Mouse (Mus musculus) Patski (cell line): ENCODE data around the gene Tstd1. TPM values are rescaled to one million over a fixed set of nuclear protein-coding genes. Genes with fewer than 3 reads are reported as not detected.

ENCODE experiments used
- ATAC-seq: fragments of 100-300 bp; one replicate; pipeline ENCODE4 v1.8.0; 2021
- CTCF ChIA-PET: fragments of 350-600 bp; sonication (Branson Sonifier 250); formaldehyde crosslinking; loops from one replicate; lab custom pipeline; 2022; ENCODE audit warnings: inconsistent platforms; lab: Charles Lee
- POLR2A ChIA-PET: fragments of 350-600 bp; sonication (Branson Sonifier 250); formaldehyde crosslinking; loops from one replicate; lab custom pipeline; 2022; ENCODE audit warnings: antibody characterized with exemption, inconsistent platforms; lab: Charles Lee
- DNase-seq: peaks from one replicate; pipeline ENCODE4 v3.0.0-alpha.2; 2011; ENCODE audit warnings: low read depth, low spot score
- H3K27me3 ChIP-seq: fragments of 371-371 bp; one replicate; pipeline ENCODE4 v1.5.1; 2021
- CTCF ChIP-seq: fragments of 100-300 bp; IDR thresholded peaks from one replicate; pipeline ENCODE4 v1.5.1; 2021
- in situ Hi-C: fragments of 300-500 bp; cut with MboI; formaldehyde crosslinking; loops from 3 replicates; pipeline ENCODE4 v1.11.1; 2018; ENCODE audit warnings: low pct_unique_long_range_greater_than_20kb, mixed read lengths
- polyA plus RNA-seq: library from polyadenylated mRNA; unstranded; gene quantifications from one replicate; pipeline ENCODE4 v1.2.3, GENCODE M21; 2021

Gene Tstd1
- polyA plus RNA-seq, 1 experiment from 2014 or later, result 1.2 TPM

DNA sequence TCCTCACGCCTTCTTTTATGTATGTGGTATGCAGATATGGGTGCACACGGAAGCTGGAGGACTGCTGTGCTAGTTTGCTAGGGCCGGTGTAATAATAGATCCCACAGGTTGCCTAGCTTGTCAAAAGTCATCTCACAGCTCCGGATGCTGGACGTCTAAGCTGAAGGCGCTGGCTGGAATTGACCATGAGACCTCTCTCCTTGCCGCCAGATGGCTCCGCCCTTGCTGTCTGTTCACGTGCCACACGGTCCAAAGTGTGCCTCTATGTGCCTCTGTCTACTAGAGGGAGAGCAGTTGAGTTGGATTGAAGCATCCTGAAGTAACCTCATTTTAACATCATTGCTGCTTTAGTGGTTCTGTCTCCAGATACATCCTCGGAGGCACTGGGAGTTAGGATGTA lies 31.4 kb downstream of the Tstd1 start:
- ATAC-seq (no peak), DNase-seq (no peak)
- H3K27me3 ChIP-seq, result no peaks in the 10 kb centered on the region
- POLR2A ChIA-PET, result no interaction called here
- CTCF ChIA-PET, result interaction anchor here (1.6 kb wide), 1 partner anchor 41 kb away, joined by 3 read pairs; no protein-coding TSS in a partner anchor
- no peak for TF ChIP-seq CTCF
- in situ Hi-C loops, result no loop called here

DNA sequence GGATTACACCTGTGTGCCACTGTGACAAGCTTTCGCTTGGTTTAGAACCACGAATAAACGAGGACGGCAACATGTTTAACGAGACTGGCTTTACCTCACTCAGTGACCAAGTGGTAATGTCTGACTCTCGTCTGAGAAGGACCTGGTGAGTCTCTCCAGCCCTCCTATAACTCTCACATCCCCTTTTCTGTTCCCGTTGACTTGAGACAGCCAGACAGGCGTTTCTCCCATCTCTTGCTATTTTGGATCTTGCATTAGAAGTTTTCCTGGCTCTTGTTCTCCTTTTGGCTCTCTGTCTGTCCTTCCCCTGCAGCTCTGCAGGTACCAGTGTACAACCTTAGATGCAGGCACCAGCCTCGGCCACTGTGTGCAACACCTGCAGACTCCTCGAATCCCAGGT lies 32.3 kb downstream of the Tstd1 start:
- ChIA-PET CTCF (interaction anchor here (1.6 kb wide), 1 partner anchor 42 kb away, joined by 3 read pairs; no protein-coding TSS in a partner anchor), POLR2A (no interaction called here)
- H3K27me3 ChIP-seq, result no peaks in the 10 kb centered on the region
- TF ChIP-seq CTCF, result no peak
- no peak for DNase-seq
- ATAC-seq, result no peak
- in situ Hi-C loops, result no loop called here

DNA sequence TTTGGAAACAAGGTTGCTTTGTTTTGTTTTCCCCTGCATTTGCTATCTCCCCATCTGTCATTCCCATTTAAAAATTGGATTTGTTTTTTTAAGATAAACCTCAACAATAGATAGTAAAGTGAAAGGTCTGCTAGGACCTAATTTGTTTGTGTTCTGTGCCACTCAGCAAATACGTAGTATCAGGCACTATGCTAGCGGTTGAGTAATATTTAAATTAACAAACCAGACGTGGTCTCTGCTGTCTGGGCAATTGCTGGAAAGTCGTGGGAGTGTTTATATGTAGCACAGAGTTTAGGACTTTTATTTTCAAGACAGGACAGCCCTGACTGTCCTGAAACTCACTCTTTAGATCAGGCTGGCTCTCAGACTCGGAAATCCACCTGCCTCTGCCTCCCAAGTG lies 33.9 kb downstream of the Tstd1 start:
- no peak for DNase-seq
- in situ Hi-C loops, result no loop called here
- no peaks in the 10 kb centered on the region for H3K27me3 ChIP-seq
- no peak for TF ChIP-seq CTCF
- no peak for ATAC-seq
- ChIA-PET POLR2A (no interaction called here), CTCF (no interaction called here)

DNA sequence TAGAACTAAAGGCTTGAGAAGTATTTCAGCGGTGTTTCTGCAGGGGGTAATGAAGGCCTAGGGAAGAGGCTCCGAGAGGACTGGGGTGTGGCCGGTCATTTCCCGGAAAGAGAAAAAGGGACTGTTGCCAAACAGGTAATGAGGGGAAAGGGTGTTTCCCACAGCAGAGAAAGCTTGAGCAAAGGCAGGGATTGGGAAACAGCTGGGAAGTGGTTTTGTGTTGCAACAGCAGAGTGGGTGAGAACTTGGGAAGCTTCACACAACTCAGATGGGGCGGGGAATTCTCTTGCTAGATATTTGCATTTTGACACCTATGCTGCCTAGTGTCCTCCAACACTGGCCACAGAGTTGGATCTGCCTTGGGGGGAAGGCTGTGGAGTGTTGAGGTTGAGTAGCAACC lies 34.3 kb downstream of the Tstd1 start:
- no peak for DNase-seq
- ATAC-seq, result no peak
- TF ChIP-seq CTCF, result no peak
- H3K27me3 ChIP-seq, result no peaks in the 10 kb centered on the region
- ChIA-PET CTCF (no interaction called here), POLR2A (no interaction called here)
- in situ Hi-C loops, result no loop called here

DNA sequence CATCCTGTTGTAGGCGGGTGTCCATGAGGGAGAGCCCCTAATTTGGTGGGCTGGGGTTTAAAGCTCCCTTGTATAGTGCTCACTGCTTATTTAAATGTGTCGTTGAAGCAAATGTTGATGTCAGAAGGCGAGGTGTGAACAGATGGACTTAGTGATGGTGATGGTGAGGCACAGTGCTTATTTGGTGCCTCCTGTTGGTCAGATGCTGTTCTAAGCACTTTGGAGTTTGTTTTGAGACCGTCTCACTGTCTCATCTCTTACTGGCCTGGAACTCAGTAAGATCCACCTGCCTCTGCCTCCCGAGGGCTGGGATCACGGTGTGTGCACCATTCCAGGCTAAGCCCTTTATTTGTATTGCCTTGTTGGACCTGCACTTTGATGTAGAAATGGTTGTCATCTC lies 36.3 kb downstream of the Tstd1 start:
- ATAC-seq (no peak), DNase-seq (no peak)
- CTCF ChIA-PET, result interaction anchor here (1.2 to 1.6 kb wide), 2 partner anchors 9 to 16 kb away, joined by 4 read pairs; no protein-coding TSS in a partner anchor
- POLR2A ChIA-PET, result no interaction called here
- no peaks in the 10 kb centered on the region for H3K27me3 ChIP-seq
- TF ChIP-seq CTCF, result no peak
- in situ Hi-C loops, result no loop called here

DNA sequence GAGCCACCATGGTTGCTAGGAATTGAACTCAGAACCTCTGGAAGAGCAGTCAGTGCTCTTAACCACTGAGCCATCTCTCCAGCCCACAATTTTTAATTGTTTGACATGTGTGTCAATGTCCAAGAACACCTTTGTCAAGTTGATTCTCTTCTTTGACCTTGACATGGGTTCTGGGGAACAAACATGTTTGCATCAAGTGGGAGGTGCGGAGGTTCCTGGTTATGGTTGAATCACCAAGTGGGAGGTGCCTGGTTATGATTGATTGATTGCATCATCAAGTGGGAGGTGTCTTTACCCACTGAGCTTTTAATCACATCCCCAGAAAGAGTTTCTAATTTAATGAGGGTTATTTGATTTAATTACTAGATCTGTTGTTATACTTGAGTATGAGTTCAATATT lies 38.9 kb downstream of the Tstd1 start:
- DNase-seq (no peak), ATAC-seq (no peak)
- TF ChIP-seq CTCF, result no peak
- no peaks in the 10 kb centered on the region for H3K27me3 ChIP-seq
- CTCF ChIA-PET, result no interaction called here
- in situ Hi-C loops, result no loop called here
- POLR2A ChIA-PET, result interaction anchor here (0.6 kb wide), 1 partner anchor 16 kb away, joined by 3 read pairs; no protein-coding TSS in a partner anchor

DNA sequence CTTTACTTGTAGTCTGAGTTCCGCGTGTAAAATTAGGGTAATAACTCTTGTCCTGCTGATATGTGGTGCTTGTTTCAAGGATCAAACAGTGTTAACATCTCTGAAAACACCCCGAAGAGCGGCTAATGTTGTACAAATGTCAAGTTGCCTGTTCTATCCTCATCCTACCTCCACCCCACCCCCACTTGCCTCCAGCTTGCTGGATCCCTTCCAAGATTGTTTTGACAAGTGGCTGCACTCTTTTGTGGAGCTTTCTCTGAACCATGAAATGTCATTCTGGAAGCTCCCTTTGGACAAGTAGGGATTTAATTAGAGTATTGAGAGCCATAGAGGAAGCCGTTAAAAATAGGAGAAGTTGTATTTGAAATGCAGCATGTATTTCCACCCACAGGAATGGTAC lies 41.1 kb downstream of the Tstd1 start:
- DNase-seq, result no peak
- TF ChIP-seq CTCF, result no peak
- ChIA-PET POLR2A (interaction anchor here (0.8 kb wide), 1 partner anchor 10 kb away, joined by 3 read pairs; no protein-coding TSS in a partner anchor), CTCF (interaction anchor here (1.1 to 1.4 kb wide), 4 partner anchors 9 to 35 kb away, joined by 3 to 6 read pairs (median 4); no protein-coding TSS in a partner anchor)
- no peak for ATAC-seq
- H3K27me3 ChIP-seq, result no peaks in the 10 kb centered on the region
- in situ Hi-C loops, result no loop called here

DNA sequence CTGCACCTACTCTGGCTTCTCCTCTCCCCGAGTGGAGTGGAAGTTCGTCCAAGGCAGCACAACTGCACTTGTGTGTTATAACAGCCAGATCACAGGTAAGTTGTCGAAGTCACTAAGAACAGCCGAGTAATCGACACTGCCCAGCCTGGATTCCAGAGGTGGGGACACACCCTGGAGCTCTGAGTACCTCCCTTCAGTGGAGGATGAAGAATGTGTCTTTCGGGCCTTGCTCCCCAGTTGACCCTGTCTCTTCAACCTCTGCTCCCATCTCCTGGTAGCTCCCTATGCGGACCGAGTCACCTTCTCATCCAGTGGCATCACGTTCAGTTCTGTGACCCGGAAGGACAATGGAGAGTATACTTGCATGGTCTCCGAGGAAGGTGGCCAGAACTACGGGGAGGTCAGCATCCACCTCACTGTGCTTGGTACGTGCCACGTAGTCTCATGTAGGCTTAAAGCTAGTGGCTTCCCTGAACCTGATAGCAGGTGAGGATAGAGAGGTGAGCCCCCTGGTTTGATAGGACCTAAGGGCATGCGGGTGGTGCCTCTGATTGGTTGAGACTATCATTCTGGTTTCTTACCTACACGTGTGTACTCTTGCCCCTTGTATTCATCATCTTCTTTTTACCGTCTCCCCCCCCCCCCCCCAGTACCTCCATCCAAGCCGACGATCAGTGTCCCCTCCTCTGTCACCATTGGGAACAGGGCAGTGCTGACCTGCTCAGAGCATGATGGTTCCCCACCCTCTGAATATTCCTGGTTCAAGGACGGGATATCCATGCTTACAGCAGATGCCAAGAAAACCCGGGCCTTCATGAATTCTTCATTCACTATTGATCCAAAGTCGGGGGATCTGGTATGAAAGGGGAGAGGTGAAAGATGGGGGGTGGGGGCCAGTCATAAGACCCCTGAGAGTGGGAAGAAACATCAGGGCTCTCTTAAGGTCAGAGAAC lies 42.2 kb downstream of the Tstd1 start:
- no peaks in the 10 kb centered on the region for H3K27me3 ChIP-seq
- ChIA-PET CTCF (interaction anchor here (1.1 to 1.4 kb wide), 4 partner anchors 8 to 36 kb away, joined by 3 to 6 read pairs (median 4); no protein-coding TSS in a partner anchor), POLR2A (interaction anchor here (0.8 kb wide), 2 partner anchors 9 to 112 kb away, joined by 3 read pairs; no protein-coding TSS in a partner anchor)
- TF ChIP-seq CTCF, result no peak
- in situ Hi-C loops, result no loop called here
- ATAC-seq, result no peak
- DNase-seq, result no peak

DNA sequence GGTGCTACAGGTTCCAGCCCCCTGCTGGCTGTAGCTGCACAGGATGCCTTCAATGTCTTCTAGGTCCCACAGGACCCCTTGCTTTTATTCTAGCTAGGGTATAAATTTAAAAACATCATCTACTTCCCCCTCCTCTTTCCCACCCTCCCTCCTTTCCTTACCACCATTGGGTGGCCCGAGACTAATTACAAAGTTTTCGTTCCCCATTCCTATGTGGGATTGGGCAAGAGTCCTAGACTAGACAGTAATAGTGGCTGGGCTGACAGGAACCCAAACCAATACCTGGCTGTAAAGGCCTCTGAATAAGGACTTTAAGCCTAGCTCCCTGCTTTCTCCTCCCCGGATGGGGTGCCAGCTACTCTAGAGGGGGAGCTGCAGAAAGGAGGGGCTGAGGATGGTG lies 44.5 kb downstream of the Tstd1 start:
- POLR2A ChIA-PET, result interaction anchor here (0.6 kb wide), 1 partner anchor 38 kb away, joined by 3 read pairs; no protein-coding TSS in a partner anchor
- CTCF ChIA-PET, result interaction anchor here (0.9 to 1.5 kb wide), 3 partner anchors 8 to 16 kb away, joined by 4 to 5 read pairs (median 4); no protein-coding TSS in a partner anchor
- DNase-seq, result no peak
- in situ Hi-C loops, result no loop called here
- no peak for TF ChIP-seq CTCF
- H3K27me3 ChIP-seq, result no peaks in the 10 kb centered on the region
- ATAC-seq, result no peak

DNA sequence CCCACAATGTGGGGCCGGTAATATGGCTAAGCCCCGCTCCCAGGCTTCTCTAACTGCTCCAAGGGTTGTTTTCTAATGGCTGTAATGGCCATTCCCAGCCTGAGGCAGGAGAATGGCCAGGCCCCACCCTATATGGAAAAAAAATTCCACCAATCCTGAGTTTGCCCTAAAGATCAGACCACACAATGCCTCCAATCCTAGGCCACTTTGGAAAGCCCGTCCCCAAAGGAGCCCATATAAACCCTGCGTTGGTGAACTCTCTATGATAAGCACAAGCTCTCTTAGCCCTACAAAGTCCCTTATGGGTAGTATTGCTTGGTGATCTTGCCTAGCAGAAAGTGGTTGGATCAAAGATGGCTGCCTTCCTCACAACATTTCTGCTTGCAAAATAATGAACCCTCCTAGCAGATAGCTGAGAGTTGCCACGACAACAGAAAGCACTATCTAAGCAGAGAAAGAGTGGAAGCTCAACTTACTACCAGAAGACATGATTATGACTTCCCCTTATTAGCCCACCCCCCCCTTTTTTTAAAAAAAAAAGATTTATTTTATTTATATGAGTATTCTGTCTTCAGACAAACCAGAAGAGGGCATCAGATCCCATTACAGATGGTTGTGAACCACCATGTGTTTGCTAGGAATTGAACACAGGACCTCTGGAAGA lies 47.2 kb downstream of the Tstd1 start:
- TF ChIP-seq CTCF, result no peak
- CTCF ChIA-PET, result interaction anchor here (1.0 to 1.5 kb wide), 3 partner anchors 13 to 29 kb away, joined by 3 to 5 read pairs (median 5); no protein-coding TSS in a partner anchor
- POLR2A ChIA-PET, result interaction anchor here (1.5 kb wide), 1 partner anchor 26 kb away, joined by 4 read pairs; no protein-coding TSS in a partner anchor
- in situ Hi-C loops, result no loop called here
- DNase-seq, result no peak
- no peaks in the 10 kb centered on the region for H3K27me3 ChIP-seq
- no peak for ATAC-seq
